Mouse (Mus musculus) CH12F3 (cell line): ENCODE data around the gene Mrpl36.

ENCODE experiments used
- in situ Hi-C: fragments of 300-500 bp; cut with MboI; formaldehyde crosslinking; loops from 2 replicates; pipeline ENCODE4 v1.14.3; 2020; ENCODE audit warnings: low sequenced_read_pairs

Gene Mrpl36

GRCm38 (mm10) chr13:73346131-73346530 is 17.8 kb downstream of the Mrpl36 start:
- in situ Hi-C loops: no loop called here

- in situ Hi-C loops: no loop called here
These were observed 18.4 kb downstream of the Mrpl36 start for GRCm38 (mm10) chr13:73346743-73347142.

GRCm38 (mm10) chr13:73347171-73347570 is 18.9 kb downstream of the Mrpl36 start:
- in situ Hi-C loops: no loop called here

GRCm38 (mm10) chr13:73347922-73348650 is 19.8 kb downstream of the Mrpl36 start:
- in situ Hi-C loops: no loop called here

- in situ Hi-C loops: no loop called here
These were observed 22.4 kb downstream of the Mrpl36 start for GRCm38 (mm10) chr13:73350741-73351140.

GRCm38 (mm10) chr13:73351910-73352309 is 23.6 kb downstream of the Mrpl36 start:
- in situ Hi-C loops: no loop called here

GRCm38 (mm10) chr13:73352491-73352890 is 24.2 kb downstream of the Mrpl36 start:
- in situ Hi-C loops: no loop called here

GRCm38 (mm10) chr13:73357106-73357505 is 28.8 kb downstream of the Mrpl36 start:
- in situ Hi-C loops: no loop called here

- in situ Hi-C loops: no loop called here
These were observed 45.1 kb downstream of the Mrpl36 start for GRCm38 (mm10) chr13:73373367-73373766.

- in situ Hi-C loops: no loop called here
These were observed 46.3 kb downstream of the Mrpl36 start for GRCm38 (mm10) chr13:73374612-73375011.

- in situ Hi-C loops: no loop called here
These were observed 49.3 kb downstream of the Mrpl36 start for GRCm38 (mm10) chr13:73377637-73378036.
